Mouse (Mus musculus): Measurements from ENCODE around the gene Dgki. TPM values are rescaled to one million over a fixed set of nuclear protein-coding genes. Genes with fewer than 3 reads are reported as not detected.

Dgki gene
- total and polyA plus RNA-seq, 3 experiments = 0.04 to 0.18 (median 0.08) TPM

DNA sequence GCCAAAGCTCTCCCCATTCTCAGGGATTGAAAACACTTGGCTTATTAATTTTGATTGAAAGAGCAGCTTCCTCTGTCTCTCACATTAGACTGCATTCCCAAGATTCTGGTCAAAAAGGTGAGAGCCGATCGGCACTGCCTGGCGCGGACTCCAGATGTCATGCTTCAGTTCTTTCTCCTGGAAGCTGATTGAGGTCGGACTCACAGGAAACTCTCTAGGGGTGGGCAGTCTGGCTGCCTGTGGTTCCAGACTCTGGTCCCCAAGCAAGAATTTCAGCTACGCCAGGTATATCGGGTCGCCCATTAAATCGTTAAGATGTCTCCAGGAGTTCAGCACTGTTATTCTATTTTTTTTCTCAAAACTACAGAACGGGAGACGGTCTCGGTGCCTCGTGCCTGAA, 102.2 kb downstream of the Dgki start:
- Histone ChIP-seq H3K27ac (no peak overlapping the region), H3K4me1 (ENCODE audit: control insufficient read depth, insufficient read depth, low read length) (no peaks in the 10 kb centered on the region), H3K36me3 (ENCODE audit: control insufficient read depth, insufficient read depth, low read length) (no peaks in the 10 kb centered on the region), H3K27me3 (ENCODE audit: control insufficient read depth, insufficient read depth, low read length) (no peaks in the 10 kb centered on the region), H3K9ac (ENCODE audit: low read depth, low read length) (no peak overlapping the region), H3K4me3 (no peak overlapping the region), H3K79me2 (replicated peaks; ENCODE audit: control insufficient read depth, insufficient read depth, low read length) (no peaks in the 10 kb centered on the region)
- 81% methylated on average over 13 of the region's 13 CpGs for WGBS
- no peak for DNase-seq
- no peak for TF ChIP-seq POLR2A (IDR thresholded peaks at IDR 0.05; ENCODE audit: insufficient read depth, low read depth, low read length)
- TF ChIP-seq CTCF (IDR thresholded peaks at IDR 0.05) = no peak
- TF ChIP-seq EP300 (IDR thresholded peaks at IDR 0.05; ENCODE audit: insufficient read depth, low read depth, low read length) = no peak
- intact Hi-C loops (cut with DNase I) = loop anchor here (5.0 kb wide), 1 partner anchor 80 kb away; no protein-coding TSS in a partner anchor

DNA sequence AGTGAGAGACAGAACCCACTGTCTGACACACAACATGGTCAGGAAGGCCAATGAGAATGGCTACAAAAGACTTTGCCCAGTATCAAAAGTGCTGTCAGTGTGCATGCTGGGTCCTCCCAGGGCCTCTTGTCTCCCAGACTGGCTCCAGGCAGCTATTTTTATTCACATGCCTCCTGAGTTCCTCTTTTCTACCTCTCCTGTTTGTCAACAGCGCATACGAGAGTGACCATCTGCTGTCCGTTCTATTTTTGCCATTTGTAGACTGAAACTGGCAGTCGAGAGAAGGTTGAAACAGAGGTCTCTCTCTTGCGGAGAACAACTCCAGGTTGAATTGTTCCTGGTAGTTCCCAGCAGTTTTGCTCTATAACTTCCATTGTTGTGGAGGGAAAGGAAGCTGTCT, 103.1 kb downstream of the Dgki start:
- H3K9ac ChIP-seq (ENCODE audit: low read depth, low read length) = no peak overlapping the region
- no peak overlapping the region for H3K4me3 ChIP-seq
- no peaks in the 10 kb centered on the region for H3K79me2 ChIP-seq (replicated peaks; ENCODE audit: control insufficient read depth, insufficient read depth, low read length)
- H3K27me3 ChIP-seq (ENCODE audit: control insufficient read depth, insufficient read depth, low read length) = no peaks in the 10 kb centered on the region
- WGBS = 56% methylated on average over 5 of the region's 5 CpGs
- no peak for TF ChIP-seq EP300 (IDR thresholded peaks at IDR 0.05; ENCODE audit: insufficient read depth, low read depth, low read length)
- no peak for TF ChIP-seq POLR2A (IDR thresholded peaks at IDR 0.05; ENCODE audit: insufficient read depth, low read depth, low read length)
- no peak for TF ChIP-seq CTCF (IDR thresholded peaks at IDR 0.05)
- no peak overlapping the region for H3K27ac ChIP-seq
- DNase-seq = peak in 1 of 2 experiments; percentile 14
- no peaks in the 10 kb centered on the region for H3K4me1 ChIP-seq (ENCODE audit: control insufficient read depth, insufficient read depth, low read length)
- no peaks in the 10 kb centered on the region for H3K36me3 ChIP-seq (ENCODE audit: control insufficient read depth, insufficient read depth, low read length)
- intact Hi-C loops (cut with DNase I) = loop anchor here (5.0 kb wide), 1 partner anchor 80 kb away; no protein-coding TSS in a partner anchor

DNA sequence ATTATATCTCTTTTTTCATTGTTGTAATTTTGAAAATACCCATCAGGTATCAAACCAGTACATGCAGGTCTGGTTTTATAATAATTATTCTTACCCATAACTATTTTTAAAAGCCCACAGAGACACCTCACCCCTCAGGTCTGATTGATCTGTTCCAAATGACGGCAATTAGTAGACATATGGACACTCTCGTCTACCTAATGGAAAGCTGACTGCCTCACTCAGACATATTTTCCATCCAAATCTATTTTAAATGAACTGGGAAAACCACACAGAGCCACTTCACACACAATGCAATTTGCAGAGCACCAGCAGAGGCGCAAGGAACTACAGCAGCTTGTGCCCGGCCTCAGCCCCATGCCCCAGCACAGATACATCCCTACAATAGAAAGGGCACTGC, 104.2 kb downstream of the Dgki start:
- intact Hi-C loops (cut with DNase I) = loop anchor here (5.0 kb wide), 1 partner anchor 82 kb away; no protein-coding TSS in a partner anchor
- Histone ChIP-seq H3K79me2 (replicated peaks; ENCODE audit: control insufficient read depth, insufficient read depth, low read length) (no peaks in the 10 kb centered on the region), H3K27me3 (ENCODE audit: control insufficient read depth, insufficient read depth, low read length) (no peaks in the 10 kb centered on the region), H3K4me3 (no peak overlapping the region), H3K36me3 (ENCODE audit: control insufficient read depth, insufficient read depth, low read length) (no peaks in the 10 kb centered on the region), H3K4me1 (ENCODE audit: control insufficient read depth, insufficient read depth, low read length) (no peaks in the 10 kb centered on the region), H3K9ac (ENCODE audit: low read depth, low read length) (no peak overlapping the region), H3K27ac (no peak overlapping the region)
- no peak for DNase-seq
- 88% methylated on average over 4 of the region's 4 CpGs for WGBS
- no peak for TF ChIP-seq EP300 (IDR thresholded peaks at IDR 0.05; ENCODE audit: insufficient read depth, low read depth, low read length)
- no peak for TF ChIP-seq POLR2A (IDR thresholded peaks at IDR 0.05; ENCODE audit: insufficient read depth, low read depth, low read length)
- TF ChIP-seq CTCF (IDR thresholded peaks at IDR 0.05) = no peak

DNA sequence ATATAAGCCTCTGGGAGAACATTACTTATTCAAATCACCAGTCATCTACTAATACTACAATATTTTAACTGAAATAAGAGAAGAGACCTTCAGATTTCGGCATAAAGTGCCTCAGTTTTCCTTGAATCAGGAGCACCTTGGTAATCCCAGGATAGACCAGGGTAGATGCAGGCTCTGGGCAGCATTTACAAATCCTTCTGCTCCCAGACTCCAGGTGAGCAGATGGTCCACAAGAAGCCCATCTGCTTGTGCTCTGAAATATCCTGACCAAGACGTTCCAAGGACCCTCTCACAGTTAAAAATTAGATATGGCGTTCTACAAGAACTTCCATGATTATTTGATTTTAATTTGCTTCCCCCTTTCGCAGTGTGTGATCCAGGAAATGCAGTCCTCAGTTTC, 118.0 kb downstream of the Dgki start:
- WGBS = 84% methylated on average over 4 of the region's 4 CpGs
- TF ChIP-seq CTCF (IDR thresholded peaks at IDR 0.05) (no peak), POLR2A (IDR thresholded peaks at IDR 0.05; ENCODE audit: insufficient read depth, low read depth, low read length) (no peak), EP300 (IDR thresholded peaks at IDR 0.05; ENCODE audit: insufficient read depth, low read depth, low read length) (no peak)
- no peak overlapping the region for H3K9ac ChIP-seq (ENCODE audit: low read depth, low read length)
- intact Hi-C loops (cut with DNase I) = no loop called here
- no peaks in the 10 kb centered on the region for H3K79me2 ChIP-seq (replicated peaks; ENCODE audit: control insufficient read depth, insufficient read depth, low read length)
- no peaks in the 10 kb centered on the region for H3K4me1 ChIP-seq (ENCODE audit: control insufficient read depth, insufficient read depth, low read length)
- H3K27me3 ChIP-seq (ENCODE audit: control insufficient read depth, insufficient read depth, low read length) = no peaks in the 10 kb centered on the region
- H3K4me3 ChIP-seq = no peak overlapping the region
- DNase-seq = no peak
- H3K27ac ChIP-seq = no peak overlapping the region
- H3K36me3 ChIP-seq (ENCODE audit: control insufficient read depth, insufficient read depth, low read length) = no peaks in the 10 kb centered on the region

DNA sequence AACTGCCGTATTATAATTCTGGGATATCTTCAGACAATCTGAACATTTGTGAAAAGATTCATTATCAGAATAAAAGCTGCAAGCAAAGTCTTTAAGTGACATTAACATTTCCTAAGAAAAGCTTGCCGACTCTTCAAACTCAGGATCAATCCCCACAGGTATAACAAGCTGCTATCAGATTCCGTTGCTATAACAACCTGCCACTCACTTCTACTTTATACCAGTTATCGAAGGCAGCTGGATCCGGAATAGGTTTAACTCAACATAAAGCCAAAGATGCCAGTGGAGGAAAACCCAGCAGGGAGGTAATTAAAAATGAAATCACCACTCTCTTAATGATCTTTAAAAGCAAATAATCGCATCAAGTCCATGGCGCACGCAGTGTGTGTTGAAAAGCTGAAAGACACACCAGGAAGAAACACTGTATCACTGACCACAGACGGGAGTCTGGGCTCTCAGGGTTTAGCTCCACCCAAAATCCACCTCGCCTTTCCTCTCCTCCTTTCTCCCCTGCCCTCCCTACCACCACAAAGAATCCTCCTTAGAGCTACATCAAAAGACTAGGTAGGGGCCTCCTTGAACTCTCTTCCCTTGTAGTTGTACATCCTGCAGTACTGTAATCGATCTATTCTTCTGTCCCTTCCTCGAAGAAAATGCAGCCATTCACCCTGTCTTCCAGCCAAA, 128.7 kb downstream of the Dgki start:
- no peaks in the 10 kb centered on the region for H3K27me3 ChIP-seq (ENCODE audit: control insufficient read depth, insufficient read depth, low read length)
- intact Hi-C loops (cut with DNase I) = no loop called here
- no peaks in the 10 kb centered on the region for H3K36me3 ChIP-seq (ENCODE audit: control insufficient read depth, insufficient read depth, low read length)
- TF ChIP-seq POLR2A (IDR thresholded peaks at IDR 0.05; ENCODE audit: insufficient read depth, low read depth, low read length) (no peak), EP300 (IDR thresholded peaks at IDR 0.05; ENCODE audit: insufficient read depth, low read depth, low read length) (no peak), CTCF (IDR thresholded peaks at IDR 0.05) (no peak)
- WGBS = 83% methylated on average over 12 of the region's 12 CpGs
- no peak overlapping the region for H3K4me3 ChIP-seq
- no peak overlapping the region for H3K27ac ChIP-seq
- no peak overlapping the region for H3K9ac ChIP-seq (ENCODE audit: low read depth, low read length)
- no peaks in the 10 kb centered on the region for H3K79me2 ChIP-seq (replicated peaks; ENCODE audit: control insufficient read depth, insufficient read depth, low read length)
- H3K4me1 ChIP-seq (ENCODE audit: control insufficient read depth, insufficient read depth, low read length) = no peaks in the 10 kb centered on the region
- DNase-seq = no peak

DNA sequence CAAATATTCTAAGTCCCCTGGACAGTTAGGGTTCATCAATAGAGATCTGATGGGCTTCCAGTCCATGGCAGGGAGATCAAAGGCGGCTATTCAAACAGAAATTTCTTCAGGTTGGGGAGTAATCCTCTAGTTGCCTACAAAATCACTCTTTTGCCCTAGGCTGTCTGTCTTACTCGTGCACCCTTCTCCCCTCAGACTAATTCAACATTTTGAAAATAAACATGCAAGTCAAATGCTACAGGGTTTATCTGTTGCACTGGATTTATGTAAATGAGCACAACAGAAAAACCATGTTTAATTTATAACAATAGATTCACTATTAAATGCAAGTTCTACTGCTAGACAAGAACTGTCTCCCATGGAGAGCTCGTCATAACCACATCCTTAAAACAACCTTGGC, 141.1 kb downstream of the Dgki start:
- H3K27ac ChIP-seq = no peak overlapping the region
- no peaks in the 10 kb centered on the region for H3K27me3 ChIP-seq (ENCODE audit: control insufficient read depth, insufficient read depth, low read length)
- H3K4me1 ChIP-seq (ENCODE audit: control insufficient read depth, insufficient read depth, low read length) = no peaks in the 10 kb centered on the region
- TF ChIP-seq EP300 (IDR thresholded peaks at IDR 0.05; ENCODE audit: insufficient read depth, low read depth, low read length) (no peak), CTCF (IDR thresholded peaks at IDR 0.05) (no peak)
- no peak for DNase-seq
- no peaks in the 10 kb centered on the region for H3K79me2 ChIP-seq (replicated peaks; ENCODE audit: control insufficient read depth, insufficient read depth, low read length)
- no peak overlapping the region for H3K4me3 ChIP-seq
- no peak overlapping the region for H3K9ac ChIP-seq (ENCODE audit: low read depth, low read length)
- 75% methylated on average over 3 of the region's 3 CpGs for WGBS
- intact Hi-C loops (cut with DNase I) = no loop called here
- H3K36me3 ChIP-seq (ENCODE audit: control insufficient read depth, insufficient read depth, low read length) = no peaks in the 10 kb centered on the region
